Mouse (Mus musculus) left cerebral cortex, postnatal 4 days (tissue): ENCODE results near the gene Slc26a8. TPM values are rescaled to one million over a fixed set of nuclear protein-coding genes. Genes with fewer than 3 reads are reported as not detected.
A peak's percentile ranks its signal among the peaks of the same experiment; 100 is the strongest.

Experiments
- DNase-seq: peaks from one replicate; pipeline ENCODE4 v3.0.0-alpha.2; 2022
- intact Hi-C: fragments of 180-260 bp; cut with DNase I; formaldehyde crosslinking; loops from one replicate; pipeline ENCODE4 v1.15.1; 2025
- total RNA-seq, 2 experiments: library from RNA; stranded (reverse); gene quantifications; 2 replicates each; pipeline ENCODE4 v1.2.3; 2021

The Slc26a8 gene
- total RNA-seq, 2 experiments from 2014 or later: 6.2 to 10.4 TPM

GRCm38 (mm10) chr17:28612603-28613002, 77.4 kb downstream of the Slc26a8 start:
- intact Hi-C loops: no loop called here
- DNase-seq: no peak

DNA sequence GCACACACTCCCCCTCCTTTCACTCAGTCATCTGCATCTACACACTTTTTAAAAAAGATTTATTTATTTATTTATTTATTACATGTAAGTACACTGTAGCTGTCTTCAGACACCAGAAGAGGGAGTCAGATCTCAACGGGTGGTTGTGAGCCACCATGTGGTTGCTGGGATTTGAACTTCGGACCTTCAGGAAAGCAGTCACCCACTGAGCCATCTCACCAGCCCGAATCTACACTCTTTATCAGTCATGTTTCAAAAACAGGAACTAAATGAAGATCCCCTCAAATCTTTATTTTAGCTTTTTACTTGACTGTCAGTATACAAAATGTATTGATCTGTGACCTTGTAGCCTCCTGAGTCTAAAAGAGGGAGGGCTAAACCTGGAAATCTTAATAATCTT, 80.5 kb downstream of the Slc26a8 start:
- intact Hi-C loops: no loop called here
- DNase-seq: no peak

- intact Hi-C loops: no loop called here
- no peak for DNase-seq
Measured at GRCm38 (mm10) chr17:28601557-28602250, 88.3 kb downstream of the Slc26a8 start.

DNA sequence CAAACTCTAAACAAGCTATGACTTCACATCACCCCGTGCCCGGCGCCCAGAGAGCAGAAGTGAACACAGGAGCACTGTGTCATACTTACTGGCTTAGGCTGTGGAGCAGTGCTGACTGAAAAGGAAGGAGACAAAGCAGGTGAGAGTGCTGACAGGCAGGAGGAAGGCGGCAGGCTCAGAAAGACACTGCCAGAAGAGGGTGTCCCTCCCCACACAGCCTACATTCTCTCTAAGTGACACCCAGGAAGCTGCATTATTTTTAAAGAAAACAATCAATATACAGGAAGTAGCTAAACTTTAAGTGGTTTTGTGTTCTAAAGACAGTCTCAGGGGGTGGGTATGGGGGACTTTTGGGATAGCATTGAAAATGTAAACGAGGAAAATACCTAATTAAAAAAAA, 89.3 kb downstream of the Slc26a8 start:
- no peak for DNase-seq
- intact Hi-C loops: no loop called here

DNA sequence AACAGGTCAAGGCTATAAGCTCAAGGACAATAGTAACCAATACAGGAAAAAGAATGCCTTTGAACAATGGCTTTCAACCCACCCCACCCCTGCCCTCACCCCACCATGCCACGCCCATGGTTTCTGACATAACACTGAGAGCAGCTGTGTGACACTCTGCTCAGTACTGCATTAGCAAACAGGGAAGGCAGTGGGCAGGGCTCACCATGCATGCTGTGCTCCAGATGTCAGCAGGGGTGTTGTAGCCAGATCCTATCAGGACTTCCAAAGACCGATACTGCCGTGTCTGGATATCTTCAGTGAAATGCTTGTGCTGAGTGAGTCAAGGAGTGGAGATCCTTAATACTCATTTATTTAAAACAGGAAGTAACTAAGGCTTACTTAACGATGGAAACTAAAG, 96.1 kb downstream of the Slc26a8 start:
- no peak for DNase-seq
- intact Hi-C loops: no loop called here

- intact Hi-C loops: no loop called here
Measured at GRCm38 (mm10) chr17:28592998-28593397, 97.0 kb downstream of the Slc26a8 start.

GRCm38 (mm10) chr17:28591476-28591875, 98.6 kb downstream of the Slc26a8 start:
- intact Hi-C loops: no loop called here
- no peak for DNase-seq

More at GRCm38 (mm10) chr17:28592998-28593397, 97.0 kb downstream of the Slc26a8 start:
- DNase-seq: peak; percentile 77

DNA sequence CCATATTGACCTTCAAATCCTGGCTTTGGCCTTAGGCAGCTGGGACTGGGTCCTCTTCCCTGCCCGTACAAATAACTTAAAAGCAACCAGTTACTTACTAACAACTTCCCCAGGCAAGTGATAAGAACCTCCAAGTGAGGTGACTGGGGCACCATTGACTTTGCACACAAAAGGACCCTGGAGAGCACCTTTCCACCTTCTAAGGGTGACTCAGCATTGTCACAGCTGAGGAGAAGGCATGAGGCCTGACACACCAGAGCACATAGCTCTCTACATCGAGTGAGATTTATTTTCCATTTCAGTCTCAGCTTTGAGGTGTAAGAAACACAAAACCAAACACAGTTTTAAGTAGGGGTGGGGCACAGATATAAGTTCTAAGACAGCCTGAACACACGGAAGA, 99.4 kb downstream of the Slc26a8 start:
- intact Hi-C loops: no loop called here
- no peak for DNase-seq

DNA sequence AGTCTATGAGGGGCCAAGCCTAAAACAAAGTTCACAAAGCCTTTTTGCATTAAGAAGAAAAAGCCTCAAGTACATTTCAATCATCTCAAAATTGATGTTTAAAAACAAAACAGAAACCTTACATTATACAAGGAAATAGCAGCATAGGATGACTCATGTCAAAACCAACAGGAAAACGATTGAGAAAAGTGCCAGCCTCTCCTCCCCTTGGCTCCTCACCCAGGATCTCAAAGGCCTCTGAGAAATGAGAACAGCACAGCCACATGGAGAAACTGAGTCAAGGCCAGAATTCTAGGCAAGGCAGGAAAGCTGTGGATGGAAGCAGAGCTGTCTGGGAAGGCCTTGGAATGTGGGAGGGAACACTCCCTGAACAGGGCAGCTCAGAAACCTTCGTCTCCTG, 101.4 kb downstream of the Slc26a8 start:
- no peak for DNase-seq
- intact Hi-C loops: no loop called here

Other genes starting within 250 kb of the Slc26a8 start
- gene Fkbp5, start 172.7 kb downstream of the Slc26a8 start, total RNA-seq: 10 to 100 TPM; 39.0 to 40.9 TPM
- gene Armc12, start 159.4 kb downstream of the Slc26a8 start, total RNA-seq: not detected
- gene Clpsl2, start 140.8 kb downstream of the Slc26a8 start, total RNA-seq: not detected
- not detected for gene Clps, start 129.5 kb downstream of the Slc26a8 start, total RNA-seq
- gene Lhfpl5, start 114.6 kb downstream of the Slc26a8 start, total RNA-seq: 1 to 10 TPM; 7.4 to 8.1 TPM
- gene Srpk1, start 67.5 kb downstream of the Slc26a8 start, total RNA-seq: 100 to 1,000 TPM; 127 to 133 TPM
- gene Mapk14, start 1.1 kb upstream of the Slc26a8 start, total RNA-seq: 10 to 100 TPM; 46.5 to 53.2 TPM
- 1 to 10 TPM; 2.0 to 3.4 TPM for gene AC170998.1, start 35.9 kb upstream of the Slc26a8 start, total RNA-seq
- under 1 TPM; 0.72 to 0.83 TPM for gene Mapk13, start 79.1 kb upstream of the Slc26a8 start, total RNA-seq
- 10 to 100 TPM; 40.4 to 41.5 TPM for gene Brpf3, start 110.9 kb upstream of the Slc26a8 start, total RNA-seq
- under 1 TPM; 0.22 to 0.42 TPM for gene Pnpla1, start 168.2 kb upstream of the Slc26a8 start, total RNA-seq
- gene 4930539E08Rik, start 225.1 kb upstream of the Slc26a8 start, total RNA-seq: 1 to 10 TPM; 3.0 to 6.7 TPM